Mouse (Mus musculus) lung, postnatal 36 days (tissue): Measurements from ENCODE around the gene Mn1.
A peak's percentile ranks its signal among the peaks of the same experiment; 100 is the strongest.

Experiments used
- DNase-seq: peaks from one replicate; pipeline ENCODE4 v3.0.0; 2022; ENCODE audit warnings: mixed read lengths

Gene Mn1

DNA sequence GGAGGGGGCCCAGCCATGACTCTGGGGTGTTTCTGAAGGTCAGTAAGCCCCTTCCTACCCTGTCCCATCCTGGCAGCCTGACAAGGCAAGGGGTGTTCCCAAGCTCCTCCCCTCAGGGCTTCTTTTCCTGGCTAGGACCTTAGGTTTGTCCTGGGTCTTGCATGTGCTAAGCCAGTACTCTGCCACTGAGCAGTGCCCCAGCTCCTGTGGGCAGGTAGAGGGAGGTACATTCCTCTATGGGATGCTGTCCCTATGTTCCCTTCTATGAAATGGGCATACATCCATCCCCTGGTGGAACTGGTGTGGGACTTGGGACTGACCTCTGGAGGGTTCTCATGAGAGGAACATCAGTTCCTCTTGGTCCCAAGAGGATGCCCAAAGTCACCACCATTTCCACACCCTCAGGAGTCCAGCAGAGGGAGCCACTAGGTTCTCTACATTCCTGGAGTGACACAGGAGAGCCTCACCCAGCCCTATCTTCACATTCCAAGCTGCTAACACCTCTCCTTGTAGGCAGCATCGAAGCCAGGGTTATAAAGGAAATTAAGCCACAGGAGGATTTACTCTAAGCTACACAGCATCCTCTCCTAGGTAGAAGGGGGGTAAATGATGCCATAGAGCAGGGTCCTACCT is 7.6 kb upstream of the Mn1 start:
- peak; percentile 74 for DNase-seq

DNA sequence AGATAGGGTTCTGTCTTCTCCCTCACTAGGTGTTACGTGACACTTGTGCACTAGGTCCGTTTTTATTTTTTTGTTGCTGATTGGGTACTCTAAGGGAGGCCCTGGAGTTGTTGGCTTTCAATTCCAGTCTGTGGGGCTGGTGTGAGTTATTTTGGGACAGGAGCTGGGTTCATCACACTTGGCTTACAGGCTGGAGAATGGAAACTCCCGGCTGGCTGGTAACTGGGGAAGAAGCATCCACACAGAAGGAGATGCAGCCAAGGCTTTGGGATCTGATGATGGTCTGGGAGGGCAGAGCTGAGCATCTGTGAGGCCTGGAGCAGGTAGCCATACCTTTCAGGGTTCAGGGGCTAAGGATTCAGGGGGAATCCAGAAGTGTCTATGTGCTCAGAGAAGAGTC is 6.5 kb upstream of the Mn1 start:
- no peak for DNase-seq

DNA sequence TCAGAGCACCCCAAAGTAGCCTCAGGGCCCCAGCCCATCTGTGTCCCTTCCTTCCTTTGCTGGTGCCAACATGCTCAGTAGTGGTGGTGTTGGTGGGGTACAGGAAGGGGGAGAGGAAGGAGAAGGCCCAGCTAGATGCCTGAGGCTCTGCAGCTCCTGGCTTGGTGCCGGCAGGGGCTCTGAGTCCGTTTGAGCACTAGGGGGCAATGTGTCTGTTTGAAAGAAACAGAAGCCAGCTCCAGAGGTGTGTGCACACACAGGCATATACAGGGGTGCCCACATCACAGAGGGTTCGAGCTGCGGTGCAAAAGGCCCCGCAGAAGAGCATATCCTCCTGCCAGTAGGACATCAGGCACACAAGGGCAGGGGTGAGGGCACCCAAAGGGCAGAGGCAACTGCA is 3.0 kb upstream of the Mn1 start:
- DNase-seq, result peak; percentile 86

DNA sequence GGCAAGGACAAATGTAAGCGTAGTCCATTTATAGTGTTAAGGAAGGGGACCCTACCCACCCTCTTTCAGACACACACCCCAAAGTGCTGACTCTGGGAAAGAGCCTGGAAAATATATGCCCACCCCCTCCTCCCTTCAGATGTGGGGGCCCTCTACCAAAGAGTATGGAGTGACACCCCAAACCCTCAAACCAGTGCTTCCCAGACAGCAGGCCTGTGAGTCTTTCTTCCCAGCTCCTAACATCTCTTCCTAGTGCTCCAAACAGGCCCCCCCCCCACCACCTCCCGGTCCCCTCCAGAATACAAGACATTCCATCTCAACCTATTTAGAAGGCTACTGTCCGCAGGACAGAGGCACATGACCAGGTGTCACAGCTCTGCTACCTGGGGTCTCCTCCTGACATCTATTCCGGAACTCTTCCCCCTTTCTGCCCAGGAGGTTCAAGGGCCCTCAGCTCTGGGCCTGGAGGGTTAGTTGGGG is 2.4 kb upstream of the Mn1 start:
- DNase-seq, result no peak

DNA sequence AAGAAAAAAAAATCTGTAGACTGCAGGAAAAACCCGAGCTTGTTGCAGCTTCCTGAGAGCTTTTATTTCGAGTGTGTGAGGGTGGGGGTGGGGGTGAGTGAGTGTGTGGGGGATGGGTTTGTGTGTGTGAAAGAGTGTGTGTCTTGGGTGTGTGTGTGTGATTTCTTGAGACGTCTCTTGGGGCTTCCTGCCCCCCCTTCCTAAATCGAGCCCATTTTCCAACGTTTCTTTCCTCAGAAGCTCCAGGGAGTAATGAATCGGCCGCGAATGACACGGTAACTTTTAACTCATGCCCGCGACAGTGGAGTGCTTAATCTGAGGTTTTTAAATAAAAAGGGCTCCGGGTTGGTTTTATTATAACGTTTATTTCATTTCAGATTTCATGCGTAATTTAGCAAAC is 1.6 kb upstream of the Mn1 start:
- DNase-seq, result no peak

DNA sequence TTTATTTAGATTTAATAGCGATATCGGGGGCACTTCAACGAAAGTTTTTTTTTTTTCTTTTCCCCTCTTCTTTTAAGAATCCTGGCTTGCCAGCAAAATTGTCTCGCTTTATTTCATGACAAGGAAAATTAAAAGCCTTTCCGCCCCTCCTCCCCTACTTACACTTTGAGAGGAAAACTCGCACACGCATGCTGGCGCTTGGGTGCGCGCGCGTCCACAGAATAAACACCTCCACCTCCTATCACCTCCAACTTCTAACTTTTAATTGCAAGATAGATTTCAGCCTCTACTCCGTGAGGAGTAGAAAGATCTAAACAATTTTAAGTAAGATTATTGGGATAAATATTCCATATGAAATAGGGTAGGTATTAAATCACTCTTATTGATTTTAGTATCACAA is 1.1 kb upstream of the Mn1 start:
- peak; percentile 37 for DNase-seq

DNA sequence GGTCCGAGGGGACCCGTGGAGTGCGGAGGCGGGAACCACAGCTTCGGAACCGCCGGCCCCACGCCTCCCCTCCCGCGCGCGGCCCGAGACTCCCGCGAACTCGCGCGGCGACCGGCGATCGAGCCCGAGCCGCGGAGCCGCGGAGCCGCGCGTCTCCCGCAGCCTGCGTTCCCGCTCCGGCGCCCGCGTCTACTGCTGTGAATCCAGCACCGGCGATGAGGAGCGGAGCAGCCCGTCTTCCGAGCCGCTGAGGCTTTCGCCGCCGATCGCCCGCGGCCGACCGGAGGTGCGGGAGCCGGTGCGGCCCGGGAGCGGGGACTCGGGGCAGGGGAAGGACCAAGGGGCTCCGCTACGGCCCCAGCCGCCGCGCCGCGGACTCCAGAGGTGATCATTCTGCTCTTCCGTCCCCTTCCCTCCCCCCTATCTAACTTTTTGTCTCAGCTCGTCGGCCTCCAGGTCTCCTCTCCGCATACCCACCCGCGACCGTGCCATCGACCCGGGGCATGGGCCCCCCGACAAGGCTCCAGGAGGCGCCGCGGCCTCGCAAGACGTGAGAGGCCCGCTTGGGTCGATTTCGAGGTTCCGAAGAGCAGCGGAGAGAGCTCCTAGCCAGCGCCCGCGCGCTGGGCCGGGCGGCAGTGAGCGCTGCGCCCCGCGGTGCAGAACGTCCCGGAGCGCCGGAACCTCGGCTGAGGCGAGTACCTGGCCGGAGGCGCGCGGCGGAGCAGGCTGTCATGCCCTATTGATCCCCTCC is 393 bp downstream of the Mn1 start:
- DNase-seq, result no peak

DNA sequence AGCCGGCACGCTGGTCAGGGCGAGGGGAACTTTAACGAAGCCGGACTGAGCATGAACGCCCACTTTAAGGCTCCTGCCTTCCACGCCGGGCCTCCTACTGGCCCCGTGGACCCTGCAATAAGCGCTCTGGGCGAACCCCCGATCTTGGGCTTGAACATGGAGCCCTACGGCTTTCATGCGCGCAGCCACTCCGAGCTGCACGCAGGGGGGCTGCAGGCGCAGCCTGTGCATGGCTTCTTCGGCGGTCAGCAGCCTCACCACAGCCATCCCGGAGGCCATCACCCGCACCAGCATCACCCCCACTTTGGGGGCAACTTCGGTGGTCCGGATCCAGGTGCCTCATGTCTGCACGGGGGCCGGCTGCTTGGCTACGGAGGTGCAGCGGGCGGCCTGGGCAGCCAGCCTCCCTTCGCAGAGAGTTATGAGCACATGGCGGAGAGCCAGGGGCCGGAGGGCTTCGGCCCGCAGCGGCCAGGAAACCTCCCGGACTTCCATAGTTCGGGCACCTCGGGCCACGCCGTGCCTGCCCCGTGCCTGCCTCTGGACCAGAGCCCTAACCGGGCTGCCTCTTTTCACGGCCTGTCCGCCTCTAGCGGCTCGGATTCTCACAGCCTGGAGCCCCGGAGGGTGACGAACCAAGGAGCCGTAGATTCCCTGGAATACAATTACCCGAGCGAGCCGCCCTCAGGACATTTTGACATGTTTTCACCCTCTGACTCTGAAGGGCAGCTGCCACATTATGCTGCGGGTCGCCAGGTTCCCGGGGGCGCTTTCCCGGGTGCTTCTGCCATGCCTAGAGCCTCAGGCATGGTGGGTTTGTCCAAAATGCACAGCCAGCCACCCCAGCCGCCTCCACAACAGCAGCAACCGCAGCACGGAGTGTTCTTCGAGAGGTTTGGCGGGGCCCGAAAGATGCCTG is 1.3 kb downstream of the Mn1 start:
- DNase-seq, result no peak

DNA sequence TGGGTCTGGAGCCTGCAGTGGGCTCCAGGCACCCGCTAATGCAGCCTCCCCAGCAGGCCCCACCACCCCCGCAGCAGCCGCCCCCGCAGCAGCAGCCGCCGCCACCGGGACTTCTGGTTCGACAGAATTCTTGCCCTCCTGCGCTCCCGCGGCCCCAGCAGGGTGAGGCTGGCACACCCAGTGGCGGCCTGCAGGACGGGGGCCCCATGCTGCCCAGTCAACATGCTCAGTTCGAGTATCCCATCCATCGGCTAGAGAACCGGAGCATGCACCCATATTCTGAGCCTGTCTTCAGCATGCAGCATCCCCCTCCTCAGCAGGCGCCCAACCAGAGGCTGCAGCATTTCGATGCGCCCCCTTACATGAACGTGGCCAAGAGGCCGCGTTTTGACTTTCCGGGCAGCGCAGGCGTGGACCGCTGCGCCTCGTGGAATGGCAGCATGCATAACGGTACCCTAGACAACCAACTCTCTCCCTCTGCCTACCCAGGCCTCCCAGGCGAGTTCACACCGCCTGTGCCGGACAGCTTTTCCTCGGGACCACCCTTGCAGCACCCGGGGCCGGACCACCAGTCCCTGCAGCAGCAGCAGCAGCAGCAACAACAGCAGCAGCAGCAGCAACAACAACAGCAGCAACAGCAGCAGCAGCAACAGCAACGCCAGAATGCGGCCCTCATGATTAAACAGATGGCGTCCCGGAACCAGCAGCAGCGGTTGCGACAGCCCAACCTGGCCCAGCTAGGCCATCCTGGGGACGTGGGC is 2.1 kb downstream of the Mn1 start:
- no peak for DNase-seq

DNA sequence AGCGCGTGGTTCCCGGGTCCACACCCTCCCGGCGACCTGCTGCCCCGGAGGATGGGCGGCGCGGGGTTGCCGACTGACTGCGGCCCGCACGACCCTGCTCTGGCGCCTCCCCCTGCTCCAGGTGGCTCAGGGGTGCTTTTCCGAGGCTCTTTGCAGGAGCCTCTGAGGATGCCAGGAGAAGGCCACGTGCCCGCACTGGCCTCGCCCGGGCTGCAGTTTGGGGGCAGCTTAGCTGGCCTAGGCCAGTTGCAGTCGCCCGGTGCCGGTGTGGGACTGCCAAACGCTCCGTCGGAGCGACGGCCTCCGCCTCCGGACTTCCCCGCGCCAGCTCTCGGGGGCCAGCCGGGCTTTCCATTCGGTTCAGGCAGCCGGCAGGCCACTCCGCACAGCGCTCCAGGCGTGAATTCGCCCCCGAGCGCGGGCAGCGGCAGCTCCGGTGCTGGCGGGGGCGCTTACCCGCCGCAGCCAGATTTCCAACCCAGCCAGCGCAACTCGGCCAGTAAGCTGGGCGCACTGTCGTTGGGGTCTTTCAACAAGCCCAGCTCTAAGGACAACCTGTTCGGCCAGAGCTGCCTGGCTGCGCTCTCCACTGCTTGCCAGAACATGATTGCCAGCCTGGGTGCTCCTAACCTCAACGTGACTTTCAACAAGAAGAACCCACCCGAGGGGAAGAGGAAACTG is 3.0 kb downstream of the Mn1 start:
- no peak for DNase-seq

DNA sequence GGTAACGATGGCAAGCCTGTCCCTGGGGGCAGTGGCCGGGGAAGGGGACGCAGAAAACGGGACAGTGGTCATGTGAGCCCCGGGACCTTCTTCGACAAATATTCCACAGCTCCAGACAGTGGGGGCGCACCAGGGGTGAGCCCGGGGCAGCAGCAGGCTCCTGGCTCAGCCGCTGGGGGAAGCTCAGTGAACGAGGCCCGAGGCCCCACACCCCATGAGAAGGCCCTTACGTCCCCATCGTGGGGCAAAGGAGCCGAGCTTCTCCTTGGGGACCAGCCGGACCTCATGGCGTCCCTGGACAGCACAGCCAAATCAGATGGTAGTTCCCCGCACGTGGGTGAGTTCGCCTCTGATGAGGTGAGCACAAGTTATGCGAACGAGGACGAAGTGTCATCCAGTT is 3.7 kb downstream of the Mn1 start:
- no peak for DNase-seq

DNA sequence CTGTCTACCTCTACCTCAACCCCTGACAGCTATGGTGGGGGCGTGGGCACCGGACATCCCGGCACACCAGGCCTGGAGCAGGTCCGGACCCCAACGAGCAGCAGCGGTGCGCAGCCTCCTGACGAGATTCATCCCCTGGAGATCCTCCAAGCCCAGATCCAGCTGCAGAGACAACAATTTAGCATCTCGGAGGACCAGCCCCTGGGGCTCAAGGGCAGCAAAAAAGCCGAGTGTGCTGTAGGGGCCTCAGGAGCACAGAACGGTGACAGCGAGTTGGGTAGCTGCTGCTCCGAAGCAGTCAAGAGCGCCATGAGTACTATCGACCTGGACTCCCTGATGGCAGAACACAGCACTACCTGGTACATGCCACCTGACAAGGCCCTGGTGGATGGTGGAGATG is 4.3 kb downstream of the Mn1 start:
- no peak for DNase-seq

DNA sequence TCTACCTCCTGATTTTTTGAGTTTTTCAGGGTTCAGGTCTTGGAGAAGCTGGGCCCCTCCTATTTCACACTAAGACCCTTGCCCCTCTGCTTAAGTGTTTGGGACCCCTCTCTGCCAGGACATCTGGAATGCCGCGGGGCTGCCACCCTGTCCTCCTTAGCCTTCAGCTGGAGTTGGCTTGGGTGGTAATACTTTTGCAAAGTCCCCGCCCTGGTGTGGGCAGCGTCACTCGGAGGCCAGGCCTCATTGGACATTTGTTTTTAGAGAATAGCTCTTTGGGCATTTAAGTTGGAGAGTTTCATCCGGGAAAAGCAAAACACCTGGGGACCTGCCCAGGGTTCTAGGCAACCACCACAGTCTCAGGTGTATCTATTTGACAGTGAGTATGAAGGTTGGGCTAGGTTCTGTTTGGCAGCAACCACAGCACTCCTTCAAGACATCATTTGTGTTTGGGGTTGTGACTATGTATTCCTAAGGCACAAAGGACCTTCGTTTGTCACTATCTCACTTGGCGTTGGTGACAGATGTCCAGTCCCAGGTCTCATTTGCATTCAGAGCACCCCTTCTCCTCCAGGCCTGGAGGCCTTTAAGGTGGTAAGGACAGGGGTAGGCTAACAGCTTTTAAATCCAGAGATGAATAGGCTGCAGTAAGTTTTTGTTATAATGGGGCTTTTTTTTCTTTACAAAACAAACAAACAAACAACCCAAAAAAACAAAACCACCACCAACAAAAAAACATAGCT is 5.1 kb downstream of the Mn1 start:
- no peak for DNase-seq

DNA sequence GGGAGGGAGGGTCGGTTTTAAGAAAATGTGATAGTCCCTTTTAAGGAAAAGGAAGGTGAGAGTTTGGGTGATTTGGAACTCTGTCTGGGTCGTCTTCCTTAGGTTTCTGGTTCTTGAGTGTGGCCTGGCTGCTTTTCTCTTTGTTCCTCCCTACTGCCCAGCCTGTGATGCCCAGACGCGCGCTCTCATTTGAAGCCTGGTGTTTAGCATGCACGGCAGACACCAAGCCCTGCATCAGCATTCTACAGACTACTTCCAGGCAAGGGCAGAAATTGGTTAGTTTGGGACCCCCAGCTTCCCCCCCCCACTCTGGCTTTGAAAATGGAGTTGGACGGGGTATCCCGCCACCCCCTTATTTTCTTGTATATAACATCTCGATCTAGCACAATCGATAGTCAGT is 5.8 kb downstream of the Mn1 start:
- no peak for DNase-seq

DNA sequence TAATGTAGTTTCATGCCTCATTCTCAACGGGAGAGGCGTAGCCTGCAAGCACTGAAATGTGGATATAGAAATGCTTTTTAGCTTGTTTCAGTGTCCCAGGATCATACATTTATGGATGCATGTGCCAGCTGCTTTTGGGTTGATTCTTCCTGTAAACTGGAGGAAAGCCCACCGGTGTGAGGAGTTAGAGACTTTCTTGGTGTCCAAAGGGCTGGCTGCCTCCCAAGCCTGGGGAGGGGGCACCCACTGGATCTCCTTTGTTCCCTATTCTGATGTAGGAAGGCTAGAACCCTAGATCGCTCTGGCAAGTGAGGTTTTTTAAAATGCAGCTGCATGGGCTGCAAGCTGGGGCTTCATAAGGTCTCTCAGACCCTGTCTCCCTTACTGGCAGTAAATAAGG is 6.5 kb downstream of the Mn1 start:
- no peak for DNase-seq

DNA sequence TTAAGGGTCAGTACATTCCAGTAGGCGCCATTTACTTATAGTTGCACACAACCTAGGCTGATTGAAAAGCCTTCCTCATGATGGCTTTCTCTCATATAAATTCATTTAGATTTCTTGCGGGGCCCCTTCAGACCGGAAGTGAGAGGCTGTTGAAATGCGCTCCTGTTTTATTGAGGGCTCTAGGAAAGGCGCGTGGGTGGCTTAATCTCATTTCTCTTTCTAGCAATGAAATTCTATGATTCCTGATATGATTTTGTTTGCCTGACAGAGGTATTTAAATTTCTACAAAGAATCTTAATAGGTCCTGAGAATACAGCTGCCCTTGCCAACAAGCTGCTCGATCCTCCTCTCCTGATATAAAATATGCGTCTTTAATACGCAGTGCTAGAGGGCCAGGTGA is 8.7 kb downstream of the Mn1 start:
- DNase-seq, result no peak

DNA sequence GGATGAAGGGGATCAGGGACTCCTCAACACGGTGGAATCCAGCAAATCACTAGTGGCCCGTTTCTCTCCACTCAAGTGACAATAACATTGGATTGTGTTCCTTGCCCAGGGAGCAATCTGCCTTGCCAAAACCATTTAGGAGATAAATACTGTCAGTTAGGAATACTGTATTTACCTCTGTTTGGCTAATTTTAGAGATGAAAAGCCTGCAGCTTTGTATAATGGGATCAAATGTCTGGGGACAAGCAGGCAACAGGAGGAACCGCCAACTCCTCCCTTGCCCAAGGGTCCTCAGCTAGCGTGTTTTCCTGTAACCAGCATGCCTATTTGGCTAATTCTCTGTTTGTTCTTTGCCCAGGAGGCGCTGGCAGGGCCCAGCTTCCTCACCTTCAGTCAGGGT is 9.1 kb downstream of the Mn1 start:
- DNase-seq, result no peak

DNA sequence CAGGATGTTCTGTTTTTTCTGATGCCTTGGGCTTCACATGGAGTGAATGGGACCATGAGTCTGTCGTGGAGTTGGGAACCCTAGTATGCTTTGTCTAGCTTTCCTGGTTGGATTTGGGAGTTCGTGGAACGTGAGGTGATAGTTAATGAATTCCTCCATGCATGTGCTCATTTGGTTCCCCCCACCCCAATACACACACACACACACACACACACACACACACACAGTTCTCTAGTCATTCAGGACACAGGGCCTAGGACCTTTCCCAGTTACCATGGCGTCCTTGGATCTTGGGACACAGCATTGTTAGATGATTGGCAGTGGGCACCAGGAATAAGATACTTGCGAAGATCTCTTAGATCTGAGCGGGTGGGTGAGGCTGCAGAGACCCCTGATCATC is 11.7 kb downstream of the Mn1 start:
- DNase-seq, result no peak

DNA sequence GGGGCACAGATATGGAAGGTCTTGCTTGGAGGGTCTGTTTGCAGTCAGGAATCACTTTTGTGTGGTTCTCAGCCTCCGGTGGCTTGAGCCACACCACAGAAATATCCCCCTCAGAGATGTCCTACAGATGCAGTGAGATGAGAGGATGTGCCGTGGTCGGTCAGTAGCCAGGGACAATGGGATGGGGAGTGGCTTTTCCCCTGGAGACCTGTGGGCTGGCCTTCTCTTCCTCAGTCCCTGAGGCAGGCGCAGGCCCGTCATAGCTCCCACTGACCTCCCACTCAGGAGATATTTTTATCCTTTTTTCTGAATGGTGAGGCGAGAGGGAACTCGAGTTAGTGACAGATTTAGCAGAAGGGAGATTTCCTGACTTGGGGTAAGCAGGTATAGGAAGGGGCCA is 12.6 kb downstream of the Mn1 start:
- no peak for DNase-seq

DNA sequence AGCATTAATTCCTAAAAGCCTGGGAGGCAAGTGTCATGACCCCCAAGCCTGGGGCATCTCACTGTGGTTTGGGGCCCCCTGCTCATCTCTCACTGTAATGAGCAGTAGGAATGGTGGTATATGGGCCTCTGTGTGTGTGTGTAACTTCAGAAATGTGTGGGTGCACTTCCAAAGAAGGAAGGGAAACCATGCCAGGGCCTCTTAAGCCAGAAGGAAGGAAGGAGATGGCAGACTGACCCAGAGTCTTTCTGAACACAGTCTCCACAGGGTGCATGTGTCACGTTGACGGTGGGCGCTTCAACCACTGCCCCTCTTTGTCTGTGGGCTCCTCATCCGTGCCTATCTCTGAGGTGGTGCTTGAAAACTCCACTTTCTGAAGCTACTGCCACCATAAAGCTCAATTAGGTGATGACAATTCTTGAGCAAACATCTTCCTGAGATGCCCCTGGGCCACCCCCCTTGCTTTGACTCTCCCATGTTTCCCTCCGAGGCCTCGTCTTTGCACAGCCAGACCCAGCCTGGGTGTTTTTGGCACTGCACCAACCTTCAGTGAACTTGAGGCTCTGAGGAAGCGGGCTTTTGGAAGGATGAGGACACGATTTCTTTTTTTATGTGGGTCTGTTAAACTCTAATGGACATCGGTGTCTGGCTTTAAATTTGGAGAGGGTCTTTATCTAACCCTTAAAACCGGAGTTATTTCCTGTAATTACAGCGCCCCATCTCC is 14.0 kb downstream of the Mn1 start:
- DNase-seq, result no peak

DNA sequence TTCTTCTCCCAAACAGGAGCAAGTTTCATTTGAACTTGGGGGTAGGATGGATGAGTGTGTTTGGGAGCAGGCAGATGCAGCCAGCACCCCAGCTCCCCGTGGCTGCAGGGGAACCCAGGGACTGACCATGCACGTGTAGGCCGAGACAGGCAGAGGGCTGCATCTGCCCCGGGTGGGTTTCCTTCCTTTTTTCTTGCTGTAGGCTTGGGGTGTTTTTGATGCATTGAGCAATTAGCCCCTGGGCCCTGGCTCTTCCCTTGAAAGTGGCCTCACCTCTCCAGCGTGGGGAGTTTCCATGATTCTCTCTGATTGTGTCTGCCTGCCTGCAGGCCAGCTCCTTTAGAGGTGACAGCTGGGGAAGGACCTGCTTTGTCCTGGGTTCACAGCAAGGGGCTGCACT is 15.7 kb downstream of the Mn1 start:
- DNase-seq, result no peak
